Mouse (Mus musculus) ES-E14 (cell line): ENCODE data around the gene Ybx3. TPM values are rescaled to one million over a fixed set of nuclear protein-coding genes. Genes with fewer than 3 reads are reported as not detected.
A peak's percentile ranks its signal among the peaks of the same experiment; 100 is the strongest.

Source experiments
- DNase-seq: peaks from one replicate; pipeline ENCODE4 v3.0.0-alpha.2; 2013; ENCODE audit warnings: low read depth, low spot score
- H3K27ac ChIP-seq: 2 replicates; pipeline ENCODE4 v1.5.1; 2012; ENCODE audit warnings: low read depth, mild to moderate bottlenecking, low read length, moderate library complexity, mixed read lengths; ENCODE audit not compliant: poor library complexity, insufficient read depth, severe bottlenecking
- H3K36me3 ChIP-seq: 2 replicates; pipeline ENCODE4 v1.6.1; 2012; ENCODE audit warnings: mild to moderate bottlenecking, low read length, moderate library complexity, mixed read lengths; ENCODE audit not compliant: control insufficient read depth, poor library complexity, insufficient read depth, severe bottlenecking
- H3K4me1 ChIP-seq, 2 experiments: fragments of 150-350 bp in 1 of 2; sonication (generic) in 1 of 2; 2 replicates each; pipeline ENCODE4 v1.6.1; 2012; ENCODE audit warnings: low read length in 2 of 2, mild to moderate bottlenecking in 1 of 2, mixed read lengths in 1 of 2; ENCODE audit not compliant: control insufficient read depth in 2 of 2, insufficient read depth in 2 of 2, poor library complexity in 1 of 2
- H3K4me3 ChIP-seq, 2 experiments: fragments of 150-350 bp in 1 of 2; sonication (generic) in 1 of 2; 2 replicates each; pipeline ENCODE4 v1.5.1; 2012; ENCODE audit warnings: low read length in 2 of 2, low read depth in 1 of 2, mild to moderate bottlenecking in 1 of 2, mixed read lengths in 1 of 2; ENCODE audit not compliant: insufficient read depth in 1 of 2, poor library complexity in 1 of 2, severe bottlenecking in 1 of 2
- H3K9ac ChIP-seq: 2 replicates; pipeline ENCODE4 v1.6.1; 2012; ENCODE audit warnings: low read depth, mild to moderate bottlenecking, low read length, mixed read lengths; ENCODE audit not compliant: poor library complexity, insufficient read depth, severe bottlenecking
- H3K9me3 ChIP-seq: fragments of 150-350 bp; sonication (generic); 2 replicates; pipeline ENCODE4 v1.6.1; 2012; ENCODE audit warnings: low read depth, mild to moderate bottlenecking, low read length; ENCODE audit not compliant: control insufficient read depth, insufficient read depth
- CHD2 ChIP-seq: IDR thresholded peaks from 2 replicates; pipeline ENCODE4 v1.6.1; 2014; ENCODE audit warnings: mild to moderate bottlenecking, low read depth, low read length, inconsistent platforms
- HCFC1 ChIP-seq: IDR thresholded peaks from 2 replicates; pipeline ENCODE4 v1.6.1; 2012; ENCODE audit warnings: low read length, inconsistent platforms, borderline replicate concordance; ENCODE audit not compliant: insufficient read depth
- MAFK ChIP-seq: IDR thresholded peaks from 2 replicates; pipeline ENCODE4 v1.6.1; 2014; ENCODE audit warnings: mild to moderate bottlenecking, low read depth, low read length, inconsistent platforms; ENCODE audit not compliant: insufficient read depth
- ZC3H11A ChIP-seq: IDR thresholded peaks from 2 replicates; pipeline ENCODE4 v1.6.1; 2012; ENCODE audit warnings: low read depth, mild to moderate bottlenecking, inconsistent platforms, low read length, borderline replicate concordance
- ZNF384 ChIP-seq: IDR thresholded peaks from 2 replicates; pipeline ENCODE4 v1.6.1; 2012; ENCODE audit warnings: low read depth, low read length, inconsistent platforms
- in situ Hi-C, 2 experiments: fragments of 600-800 bp; cut with MboI; formaldehyde crosslinking; loops; one replicate each; pipeline ENCODE4 v1.15.1; 2025; ENCODE audit warnings: low sequenced_read_pairs in 2 of 2, inconsistent platforms in 1 of 2; ENCODE audit not compliant: unreplicated experiment in 2 of 2
- total RNA-seq: library from RNA; depleted of rRNA; stranded (reverse); fragments of 300-350 nt; gene quantifications from 2 replicates; pipeline ENCODE4 v1.2.3, GENCODE M21; 2012

Gene Ybx3
- total RNA-seq, 1 experiment = 332 TPM

- H3K4me3 ChIP-seq = no peak overlapping the region
- H3K9me3 ChIP-seq = no peaks in the 10 kb centered on the region
- in situ Hi-C loops = no loop called here
- DNase-seq = no peak
- no peak overlapping the region for H3K9ac ChIP-seq
- H3K4me1 ChIP-seq = peaks cover 0 to 2% of the 10 kb centered on the region in 2 experiments; a peak in 1 of 4 replicates
- no peaks in the 10 kb centered on the region for H3K36me3 ChIP-seq
- TF ChIP-seq ZC3H11A = no peak
- TF ChIP-seq CHD2 = no peak
- no peak for TF ChIP-seq MAFK
- no peak for TF ChIP-seq ZNF384
- TF ChIP-seq HCFC1 = no peak
- no peak overlapping the region for H3K27ac ChIP-seq
Measured at GRCm38 (mm10) chr6:131401259-131401658, 13.0 kb upstream of the Ybx3 start.

- in situ Hi-C loops = no loop called here
- TF ChIP-seq CHD2 (no peak), ZC3H11A (no peak), MAFK (no peak), HCFC1 (no peak), ZNF384 (no peak)
- no peak for DNase-seq
- H3K4me3 ChIP-seq = no peak overlapping the region
- no peak overlapping the region for H3K9ac ChIP-seq
- no peaks in the 10 kb centered on the region for H3K4me1 ChIP-seq
- H3K9me3 ChIP-seq = no peaks in the 10 kb centered on the region
- no peak overlapping the region for H3K27ac ChIP-seq
- H3K36me3 ChIP-seq = no peaks in the 10 kb centered on the region
Measured at GRCm38 (mm10) chr6:131396650-131397049, 8.4 kb upstream of the Ybx3 start.

- DNase-seq = no peak
- Histone ChIP-seq H3K36me3 (no peaks in the 10 kb centered on the region), H3K4me3 (no peak overlapping the region), H3K9me3 (no peaks in the 10 kb centered on the region), H3K27ac (no peak overlapping the region), H3K9ac (no peak overlapping the region), H3K4me1 (no peaks in the 10 kb centered on the region)
- in situ Hi-C loops = no loop called here
- TF ChIP-seq CHD2 (no peak), ZC3H11A (no peak), ZNF384 (no peak), MAFK (no peak), HCFC1 (no peak)
Measured at GRCm38 (mm10) chr6:131393873-131394660, 5.8 kb upstream of the Ybx3 start.

GRCm38 (mm10) chr6:131387221-131388039 is 846 bp downstream of the Ybx3 start:
- no peaks in the 10 kb centered on the region for H3K9me3 ChIP-seq
- peak overlapping the region; percentile 79 for H3K27ac ChIP-seq
- in situ Hi-C loops = no loop called here
- H3K36me3 ChIP-seq = peaks cover 2% of the 10 kb centered on the region; the same call in 1 of the 2 replicates
- H3K4me1 ChIP-seq = peaks cover 8 to 12% of the 10 kb centered on the region in 2 experiments
- H3K9ac ChIP-seq = peak overlapping the region; percentile 99
- peak; percentile 49 for DNase-seq
- peak overlapping the region; percentile 67 to 99 for H3K4me3 ChIP-seq
- TF ChIP-seq ZC3H11A = no peak
- no peak for TF ChIP-seq CHD2
- TF ChIP-seq HCFC1 = 0 out of 2 replicates have a peak, but pooled peaks have one; percentile 32
- no peak for TF ChIP-seq MAFK
- no peak for TF ChIP-seq ZNF384
